Mouse (Mus musculus): Measurements from ENCODE around the gene Clstn1. TPM values are rescaled to one million over a fixed set of nuclear protein-coding genes. Genes with fewer than 3 reads are reported as not detected.

The Clstn1 gene
- total RNA-seq, 2 experiments from 2014 or later = 78.9 to 80.6 TPM

GRCm38 (mm10) chr4:149564452-149565407 is 21.5 kb upstream of the Clstn1 start:
- peak; percentile 56 to 76 for DNase-seq (ENCODE audit: low spot score in 2 of 2)

GRCm38 (mm10) chr4:149567432-149568026 is 18.7 kb upstream of the Clstn1 start:
- no peak for DNase-seq (ENCODE audit: low spot score in 2 of 2)

DNA sequence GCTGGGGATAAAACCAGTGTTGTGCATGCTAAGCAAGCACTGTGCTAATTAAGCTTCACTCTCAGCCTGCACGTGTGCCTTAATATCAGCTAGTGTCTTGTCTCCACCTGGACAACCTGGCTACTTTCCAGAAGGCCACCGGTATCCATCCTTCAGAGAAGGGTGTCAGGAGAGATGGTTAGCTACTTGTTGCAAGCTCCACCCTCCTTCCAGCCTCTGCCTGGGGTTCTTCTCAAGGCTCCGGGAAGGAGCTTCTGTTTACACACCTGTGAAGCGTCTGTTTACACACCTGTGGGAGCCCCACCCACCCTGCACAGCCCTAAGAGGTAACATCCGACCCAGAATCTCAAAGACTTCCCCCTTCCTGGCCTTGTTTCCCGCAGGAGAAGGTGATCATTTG is 17.6 kb upstream of the Clstn1 start:
- no peak for DNase-seq (ENCODE audit: low spot score in 2 of 2)

GRCm38 (mm10) chr4:149569781-149570497 is 16.3 kb upstream of the Clstn1 start:
- DNase-seq (ENCODE audit: low spot score in 2 of 2) = no peak

- no peak for DNase-seq (ENCODE audit: low spot score in 2 of 2)
Observed at GRCm38 (mm10) chr4:149570498-149570863, 15.8 kb upstream of the Clstn1 start.

- DNase-seq (ENCODE audit: low spot score in 2 of 2) = no peak
Observed at GRCm38 (mm10) chr4:149571209-149571608, 15.1 kb upstream of the Clstn1 start.

DNA sequence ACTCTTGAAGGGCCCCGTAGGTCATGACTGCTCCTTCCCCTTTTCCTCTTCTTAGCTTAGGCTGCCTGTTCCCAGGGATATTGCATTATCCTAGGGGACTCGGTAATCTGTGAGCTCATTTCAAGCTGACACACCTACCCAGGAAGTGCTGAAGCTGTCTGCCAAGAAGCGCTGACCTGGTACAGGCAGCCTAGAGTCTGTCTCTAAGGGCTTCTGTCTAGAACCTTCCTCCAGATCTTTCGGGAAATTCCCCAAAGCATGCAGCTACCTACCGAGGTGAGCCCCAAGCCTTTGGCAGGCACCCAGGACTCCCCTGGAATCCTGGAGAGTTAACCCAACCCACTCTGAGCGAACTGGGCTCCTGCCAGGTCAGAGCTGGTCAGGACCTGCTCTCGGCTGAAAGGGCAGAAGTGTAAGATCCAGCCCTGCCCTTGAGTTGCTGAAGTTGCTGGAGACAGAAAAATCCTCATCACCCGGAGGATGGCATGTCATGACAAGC is 14.6 kb upstream of the Clstn1 start:
- DNase-seq (ENCODE audit: low spot score in 2 of 2) = no peak

- DNase-seq (ENCODE audit: low spot score in 2 of 2) = no peak
Observed at GRCm38 (mm10) chr4:149572446-149572845, 13.8 kb upstream of the Clstn1 start.

- no peak for DNase-seq (ENCODE audit: low spot score in 2 of 2)
Observed at GRCm38 (mm10) chr4:149572851-149573250, 13.4 kb upstream of the Clstn1 start.

DNA sequence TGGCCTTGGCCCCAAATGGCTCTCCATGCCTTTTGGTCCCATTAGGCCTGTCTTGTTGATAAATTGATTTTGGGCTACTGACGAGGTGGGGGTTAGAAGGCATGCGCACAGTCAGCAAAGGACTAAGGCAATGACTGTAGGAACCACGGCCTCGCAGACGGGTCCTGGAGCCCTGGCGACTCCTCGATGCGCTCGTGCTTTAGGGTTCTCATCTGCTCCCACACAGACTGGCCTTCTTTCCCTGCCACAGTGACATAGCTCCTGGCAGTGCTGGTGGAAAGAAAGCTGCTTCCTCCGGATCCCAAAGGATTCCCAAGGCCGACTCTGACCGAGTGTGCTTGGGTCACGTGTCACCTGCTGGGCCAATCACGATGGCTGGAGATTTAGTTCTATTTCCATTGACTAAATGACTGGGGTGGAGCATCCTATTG is 11.9 kb upstream of the Clstn1 start:
- no peak for DNase-seq (ENCODE audit: low spot score in 2 of 2)

DNA sequence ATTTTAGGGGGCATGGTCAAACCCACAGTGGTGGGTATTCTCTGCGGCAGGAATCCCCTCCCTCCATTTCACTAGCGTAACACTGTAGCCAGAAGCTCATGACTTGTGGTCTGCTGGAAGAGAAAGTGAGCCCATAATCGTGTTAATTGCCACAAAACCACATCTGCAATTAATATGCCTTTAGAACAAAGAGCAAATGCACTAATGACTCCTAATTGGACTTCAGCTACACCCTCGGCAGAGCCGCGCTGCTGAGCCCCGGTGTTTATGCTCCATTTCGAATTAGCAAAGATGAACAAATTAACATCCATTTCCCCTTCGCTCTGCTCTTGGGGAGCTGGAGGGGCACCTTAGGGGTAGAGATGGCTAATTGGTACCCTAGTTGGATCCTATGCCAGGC is 10.2 kb upstream of the Clstn1 start:
- DNase-seq (ENCODE audit: low spot score in 2 of 2) = no peak

DNA sequence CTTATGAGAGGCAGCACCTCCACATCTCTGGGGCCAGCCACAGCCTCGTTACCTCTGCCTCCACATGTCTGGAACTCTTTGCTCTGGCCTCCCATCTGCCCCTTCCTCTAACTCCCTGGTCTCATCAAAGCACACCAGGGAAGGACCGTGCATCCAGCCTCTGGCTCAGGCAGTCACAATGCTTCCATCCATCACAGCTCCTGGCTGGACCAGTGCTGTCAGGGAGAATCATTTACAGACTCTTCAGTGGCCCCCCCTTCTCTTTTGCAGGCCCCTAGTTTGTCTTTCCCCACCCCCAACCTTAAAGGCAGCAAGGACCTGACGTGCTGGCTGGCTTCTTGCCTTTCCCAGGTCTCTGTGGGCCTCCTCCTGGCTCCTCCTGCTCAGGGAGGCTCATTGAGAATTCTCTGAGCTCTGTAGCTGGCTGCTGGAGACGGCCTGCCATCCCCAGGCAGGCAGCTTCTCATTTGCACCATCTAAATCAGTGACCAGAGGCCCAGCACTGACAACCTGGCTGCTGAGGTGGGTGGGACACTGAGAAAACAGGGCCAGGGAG is 9.2 kb upstream of the Clstn1 start:
- no peak for DNase-seq (ENCODE audit: low spot score in 2 of 2)

DNA sequence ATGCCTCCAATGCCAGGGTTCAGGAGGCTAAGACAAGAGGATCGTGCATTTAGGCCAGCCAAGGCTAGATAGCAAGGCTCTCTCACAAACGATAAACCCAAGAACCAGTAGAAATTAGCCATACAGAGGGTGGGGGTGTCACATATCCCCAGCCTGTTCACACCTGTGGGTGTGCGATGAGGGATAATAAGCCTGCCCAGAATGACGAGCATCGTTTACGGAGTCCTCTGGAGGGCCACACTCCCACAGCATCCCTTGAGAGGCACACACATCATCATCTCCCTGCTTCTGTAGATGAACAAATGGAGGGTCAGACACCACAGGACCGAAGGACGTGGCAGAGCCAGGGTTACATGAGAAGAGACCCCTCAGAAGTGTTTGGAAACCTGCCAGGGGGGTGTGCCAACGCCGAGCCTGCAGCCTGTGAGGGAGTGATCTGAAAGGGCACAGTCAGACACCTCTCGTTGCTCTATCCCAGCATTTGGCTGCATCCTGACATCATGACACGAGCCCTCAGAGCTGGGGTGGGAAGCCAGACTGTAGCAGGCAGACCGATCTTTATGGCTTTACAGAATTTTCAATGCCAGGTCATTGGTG is 8.1 kb upstream of the Clstn1 start:
- no peak for DNase-seq (ENCODE audit: low spot score in 2 of 2)

GRCm38 (mm10) chr4:149578831-149579230 is 7.4 kb upstream of the Clstn1 start:
- DNase-seq (ENCODE audit: low spot score in 2 of 2) = no peak

DNA sequence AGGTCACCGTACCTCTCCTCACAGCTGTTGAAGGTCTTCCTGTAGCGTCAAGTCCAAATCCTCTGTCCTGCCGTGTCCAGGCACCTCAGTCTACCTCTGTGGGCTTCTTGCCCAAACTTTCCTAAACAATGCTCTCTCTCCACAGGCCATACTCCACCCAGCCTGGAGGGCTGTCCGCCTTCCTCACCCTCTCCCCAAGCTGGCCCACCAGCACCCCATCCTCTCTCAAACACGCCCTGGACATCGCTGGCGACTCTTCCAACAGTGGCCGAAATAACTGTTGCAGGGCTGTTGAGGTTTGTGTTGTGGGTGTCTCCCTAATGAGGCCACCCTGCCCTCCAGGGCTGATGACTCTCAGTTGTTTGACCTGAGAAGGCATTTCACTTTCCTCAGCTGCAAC is 1.0 kb upstream of the Clstn1 start:
- DNase-seq (ENCODE audit: low spot score in 2 of 2) = no peak

DNA sequence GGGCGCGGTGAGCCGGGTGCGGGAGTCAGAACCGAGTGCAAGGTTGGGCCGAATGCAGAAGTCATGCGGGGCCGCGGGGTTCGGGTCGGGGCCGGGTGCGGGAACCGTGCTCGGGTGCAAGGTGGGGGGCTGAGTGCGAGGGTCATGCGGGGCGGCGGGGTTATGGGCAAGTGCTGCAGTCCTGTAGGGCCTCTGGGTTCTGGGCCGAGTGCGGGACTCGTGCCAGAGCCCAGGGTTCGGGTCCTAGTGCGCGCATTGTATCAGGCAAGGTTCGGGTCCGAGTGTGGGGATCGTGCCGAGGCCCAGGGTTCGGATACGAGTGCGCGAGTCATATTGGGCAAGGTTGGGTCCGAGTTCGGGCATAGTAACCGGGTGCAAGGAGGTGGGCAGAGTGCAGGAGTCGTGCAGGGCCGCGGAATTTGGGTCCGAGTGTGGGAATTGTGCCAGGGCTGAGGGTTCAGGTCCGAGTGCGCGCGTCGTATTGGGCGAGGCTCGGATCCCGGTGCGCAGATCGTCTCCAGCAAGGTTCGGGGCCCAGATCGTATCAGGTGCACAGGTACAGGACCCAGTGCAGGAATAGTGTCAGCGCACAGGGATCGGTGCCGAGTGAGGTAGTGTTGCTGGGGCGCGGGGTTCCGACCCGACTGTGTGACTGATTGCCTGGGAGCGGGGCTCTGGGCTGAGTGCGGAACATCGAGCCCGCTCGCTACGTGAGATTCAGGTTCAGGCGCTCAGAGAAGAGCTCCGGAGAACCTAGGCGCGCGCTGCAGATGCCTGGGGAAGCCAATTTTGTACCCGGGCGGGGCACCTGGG is 721 bp downstream of the Clstn1 start:
- peak in 1 of 2 experiments; percentile 39 for DNase-seq (ENCODE audit: low spot score in 2 of 2)

DNA sequence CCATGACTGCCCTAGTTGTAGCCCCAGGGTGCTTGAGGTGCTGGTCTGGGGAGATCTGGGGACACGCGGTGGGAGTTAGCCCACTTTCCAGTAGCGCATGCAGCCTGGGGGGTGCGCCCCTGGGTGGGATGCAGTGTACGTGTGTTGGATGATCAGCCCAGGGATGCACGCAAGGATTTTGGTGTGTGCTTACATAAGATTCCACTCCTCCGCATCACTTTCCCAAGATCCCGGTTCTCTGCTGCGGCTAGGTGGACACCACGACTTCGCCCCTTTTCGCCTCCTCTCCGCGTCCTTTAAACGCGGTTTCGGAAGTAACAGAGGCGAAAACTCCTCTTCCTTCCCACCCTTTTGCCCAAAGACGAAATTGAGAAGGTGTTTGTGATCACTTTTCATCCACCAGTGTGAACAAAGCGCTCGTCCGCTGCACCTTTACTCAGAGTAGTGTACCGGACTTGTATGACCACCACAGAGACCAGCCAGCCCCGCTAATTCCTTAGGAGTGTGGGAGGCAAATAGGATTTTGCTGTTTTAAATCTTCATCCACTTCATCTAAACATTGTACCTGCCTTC is 1.4 kb downstream of the Clstn1 start:
- DNase-seq (ENCODE audit: low spot score in 2 of 2) = no peak

GRCm38 (mm10) chr4:149590200-149590599 is 3.9 kb downstream of the Clstn1 start:
- DNase-seq (ENCODE audit: low spot score in 2 of 2) = no peak

GRCm38 (mm10) chr4:149591486-149591885 is 5.2 kb downstream of the Clstn1 start:
- no peak for DNase-seq (ENCODE audit: low spot score in 2 of 2)

All from gastrocnemius, postnatal 4 days (tissue).